ENCODE assay signal across 8 mouse cellular contexts in the genomic region with DNA sequence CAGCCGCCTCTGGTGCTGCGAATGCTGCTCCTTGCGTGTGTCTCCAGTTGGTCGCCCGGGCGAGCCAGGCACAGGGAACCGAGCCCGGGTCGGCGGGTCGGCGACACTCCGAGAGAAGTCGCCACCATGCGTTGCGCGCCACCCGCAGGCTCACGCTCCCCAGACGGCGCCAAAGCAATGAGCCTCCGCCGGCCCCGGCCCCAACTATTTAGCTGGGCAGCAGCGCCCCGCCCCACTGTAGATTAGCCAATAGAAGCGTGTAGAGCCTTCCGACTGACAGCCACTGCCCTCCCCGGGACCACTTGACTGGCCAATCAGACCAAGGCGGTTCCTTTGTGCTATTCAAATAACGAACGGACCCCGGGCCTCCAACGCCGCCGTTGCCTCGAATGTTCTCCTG. TPM values are rescaled to one million over a fixed set of nuclear protein-coding genes. Genes with fewer than 3 reads are reported as not detected.
DNase-seq lines count a peak whose midpoint lies in the region; ATAC-seq lines count a peak whose summit lies in the region.

A gene (minus strand): TSS at position 181 of the 400 bp plus-strand sequence.

- WGBS in intestine, embryonic 15.5 days: under 1% methylated on average over 37 of the region's 37 CpGs

- H3K27ac ChIP-seq in intestine, embryonic 15.5 days: peak within 1 kb of the TSS; percentile 92

- intact Hi-C loops in gastrocnemius, postnatal 36 days (cut with DNase I): loop anchor here (5.0 kb wide), 1 partner anchor 118 kb away; no protein-coding TSS in a partner anchor
- intact Hi-C loops in left cerebral cortex, postnatal 14 days (cut with DNase I): loop anchor here (5.0 kb wide), 4 partner anchors 73 to 243 kb away; no protein-coding TSS in a partner anchor

- H3K36me3 ChIP-seq in intestine, embryonic 15.5 days: no peaks in the 10 kb centered on the region

- H3K4me2 ChIP-seq in intestine, embryonic 15.5 days (replicated peaks): peak within 1 kb of the TSS; percentile 85

- peaks cover 25% of the 10 kb centered on the region for H3K4me1 ChIP-seq in intestine, embryonic 15.5 days (replicated peaks)

- no peaks in the 10 kb centered on the region for H3K9me3 ChIP-seq in intestine, embryonic 15.5 days

- no peaks in the 10 kb centered on the region for H3K27me3 ChIP-seq in intestine, embryonic 15.5 days (replicated peaks)

- peak; percentile 98 for DNase-seq in adrenal gland, adult 18-20 months (ENCODE audit: low spot score in 2 of 2)
- DNase-seq in embryo, embryonic 10.5 days (ENCODE audit: low spot score): peak; percentile 97
- DNase-seq in gastrocnemius, postnatal 36 days: peak; percentile 95 to 97
- peak; percentile 95 for DNase-seq in left cerebral cortex, postnatal 14 days (ENCODE audit: low spot score in 2 of 2)
- peak; percentile 97 for DNase-seq in right cerebral cortex, postnatal 10 days (ENCODE audit: low spot score in 2 of 2)
- DNase-seq in urinary bladder, postnatal 25 days (ENCODE audit: low spot score): peak; percentile 95

- H3K9ac ChIP-seq in intestine, embryonic 15.5 days: peak within 1 kb of the TSS; percentile 95

- peak; percentile 91 for ATAC-seq in intestine, embryonic 15.5 days
- ATAC-seq in megakaryocyte progenitor cell, adult 5-6 weeks (replicated peaks; ENCODE audit: poor library complexity): peak; percentile 80

- H3K4me3 ChIP-seq in intestine, embryonic 15.5 days (replicated peaks): peak within 1 kb of the TSS; percentile 85

RNA-seq across cellular contexts. Expression of the gene that starts here (rescaled TPM):
- total RNA-seq in adrenal gland, adult 18-20 months (2021): 1 to 10 TPM; 3.1 to 5.1 TPM
- 1 to 10 TPM; 1.7 TPM for total RNA-seq in gastrocnemius, postnatal 36 days (2021)
- polyA plus RNA-seq in intestine, embryonic 15.5 days (2015; fragmentation: Nextera tagmentation; extraction: Ambion mirVana): 1.3 and 1.6 TPM in 2 replicates
- 10 to 100 TPM; 12.7 to 15.1 TPM for total RNA-seq in left cerebral cortex, postnatal 14 days (2021)
- total RNA-seq in megakaryocyte progenitor cell, adult 5-6 weeks (2015): 0.07 and 0.12 TPM in 2 replicates
- 0.10 and 0.96 TPM in 2 replicates for total RNA-seq in megakaryocyte progenitor cell, adult 5-6 weeks (2017)

Comparison
In these comparisons a context has a peak if more than half of its experiments do, and no peak if none do; other contexts are left out.
1. Peak in every context shown above with its lines: DNase-seq, ATAC-seq, H3K4me3 ChIP-seq and H3K27ac ChIP-seq.
2. Peak in ATAC-seq in megakaryocyte progenitor cell, adult 5-6 weeks; RNA of the gene not detected or under 1 TPM.